In genomic region chr2:35763818-35764217, GRCm38 (mm10) we compare ENCODE assay signal across 14 mouse cellular contexts.
DNase-seq lines count a peak whose midpoint lies in the region; TF ChIP-seq lines count a peak whose summit lies in the region.
"Had no signal": no experiment of that assay in that cellular context is flagged by ENCODE, and none has a peak within 500 bp of the region (broad histone marks: within the 10 kb centered on the region; RNA-seq: fewer than 3 reads in every experiment).

No protein-coding gene starts in this region.

- H3K27me3 ChIP-seq in thymus, adult 2 months (ENCODE audit: control insufficient read depth, insufficient read depth, low read length) = no peaks in the 10 kb centered on the region
- H3K27me3 ChIP-seq: forebrain, embryonic 12.5 days had no signal

- peaks cover 0 to 14% of the 10 kb centered on the region in 2 experiments; a peak in 1 of 4 replicates for H3K4me1 ChIP-seq in ES-E14 (ENCODE audit: control insufficient read depth in 2 of 2, insufficient read depth in 2 of 2, low read length in 2 of 2, poor library complexity in 1 of 2)
- peaks cover 14% of the 10 kb centered on the region for H3K4me1 ChIP-seq in thymus, adult 2 months (replicated peaks; ENCODE audit: control insufficient read depth, insufficient read depth, low read length)

- in situ Hi-C loops in ES-E14 (cut with MboI; ENCODE audit: low sequenced_read_pairs in 2 of 2, unreplicated experiment in 2 of 2) = no loop called here

- no peak overlapping the region for H3K4me3 ChIP-seq in ES-E14 (ENCODE audit: insufficient read depth in 1 of 2, low read depth in 1 of 2, low read length in 2 of 2, poor library complexity in 1 of 2, severe bottlenecking in 1 of 2)
- H3K4me3 ChIP-seq in thymus, adult 2 months (ENCODE audit: control insufficient read depth, insufficient read depth, low read length) = no peak overlapping the region
- H3K4me3 ChIP-seq: embryonic facial prominence, embryonic 10.5 days; embryonic facial prominence, embryonic 12.5 days; forebrain, embryonic 12.5 days had no signal

- no peak for TF ChIP-seq CTCF in thymus, adult 2 months (IDR thresholded peaks at IDR 0.05; ENCODE audit: borderline replicate concordance, control insufficient read depth, extremely low read depth, insufficient read depth, low read length, poor library complexity)

- H3K9me3 ChIP-seq in ES-E14 (ENCODE audit: control insufficient read depth, insufficient read depth, low read depth, low read length) = no peaks in the 10 kb centered on the region
- H3K9me3 ChIP-seq: embryonic facial prominence, embryonic 10.5 days; embryonic facial prominence, embryonic 12.5 days; forebrain, embryonic 12.5 days had no signal

- no peak for TF ChIP-seq POLR2A in thymus, adult 2 months (IDR thresholded peaks at IDR 0.05; ENCODE audit: control insufficient read depth, extremely low read depth, insufficient read depth, low read length, poor library complexity)

- H3K27ac ChIP-seq in ES-E14 (ENCODE audit: insufficient read depth, low read depth, low read length, poor library complexity, severe bottlenecking) = no peak overlapping the region
- no peak overlapping the region for H3K27ac ChIP-seq in thymus, adult 2 months (ENCODE audit: control insufficient read depth, insufficient read depth, low read length)
- H3K27ac ChIP-seq: embryonic facial prominence, embryonic 10.5 days; embryonic facial prominence, embryonic 12.5 days; forebrain, embryonic 12.5 days had no signal

- H3K9ac ChIP-seq in ES-E14 (ENCODE audit: insufficient read depth, low read depth, low read length, poor library complexity, severe bottlenecking) = no peak overlapping the region
- H3K9ac ChIP-seq: embryonic facial prominence, embryonic 12.5 days; forebrain, embryonic 12.5 days had no signal

- DNase-seq in ES-CJ7 (ENCODE audit: low read depth, low spot score) = peak; percentile 19
- no peak for DNase-seq in ES-E14 (ENCODE audit: low read depth, low spot score)
- DNase-seq in ZHBTc4 (ENCODE audit: low read depth, low spot score) = peak; percentile 62
- no peak for DNase-seq in thymus, adult 2 months
- DNase-seq in left cerebral cortex, adult 11 months (ENCODE audit: low spot score) = no peak
- DNase-seq: adrenal gland, adult 8-10 months; cerebellum, adult 11-12 months; cerebellum, adult 2 months; cerebellum, adult 9-10 months; cerebellum, postnatal 10 days; cerebellum, postnatal 25 days had no signal

- H3K36me3 ChIP-seq in ES-E14 (ENCODE audit: control insufficient read depth, insufficient read depth, low read length, poor library complexity, severe bottlenecking) = no peaks in the 10 kb centered on the region
- H3K36me3 ChIP-seq in thymus, adult 2 months (ENCODE audit: control insufficient read depth, insufficient read depth, low read length) = no peaks in the 10 kb centered on the region
- H3K36me3 ChIP-seq: embryonic facial prominence, embryonic 10.5 days; embryonic facial prominence, embryonic 12.5 days; forebrain, embryonic 12.5 days had no signal

- 98% methylated on average over 7 of the region's 7 CpGs for WGBS in thymus, adult 2 months

TF ChIP-seq in ES-E14, 5 proteins besides CTCF, POLR2A, EP300 and RAD21:
- no peak for TF ChIP-seq MAFK (IDR thresholded peaks at IDR 0.05; ENCODE audit: insufficient read depth, low read depth, low read length)
- peak; percentile 68 for TF ChIP-seq ZNF384 (IDR thresholded peaks at IDR 0.05; ENCODE audit: low read depth, low read length)
- TF ChIP-seq HCFC1 (IDR thresholded peaks at IDR 0.05; ENCODE audit: borderline replicate concordance, insufficient read depth, low read length) = no peak
- no peak for TF ChIP-seq ZC3H11A (IDR thresholded peaks at IDR 0.05; ENCODE audit: borderline replicate concordance, low read depth, low read length)
- TF ChIP-seq CHD2 (IDR thresholded peaks at IDR 0.05; ENCODE audit: low read depth, low read length) = no peak
TF ChIP-seq in ES-E14: peak in this region for 1.

Comparison
In these comparisons a context has a peak if more than half of its experiments do, and no peak if none do; other contexts are left out.
1. DNase-seq: peak in ES-CJ7 (single experiment) and ZHBTc4 (single experiment); none in ES-E14 (single experiment), thymus, adult 2 months (single experiment) and left cerebral cortex, adult 11 months (single experiment).